ENCODE assay signal across 14 mouse cellular contexts in the genomic region with DNA sequence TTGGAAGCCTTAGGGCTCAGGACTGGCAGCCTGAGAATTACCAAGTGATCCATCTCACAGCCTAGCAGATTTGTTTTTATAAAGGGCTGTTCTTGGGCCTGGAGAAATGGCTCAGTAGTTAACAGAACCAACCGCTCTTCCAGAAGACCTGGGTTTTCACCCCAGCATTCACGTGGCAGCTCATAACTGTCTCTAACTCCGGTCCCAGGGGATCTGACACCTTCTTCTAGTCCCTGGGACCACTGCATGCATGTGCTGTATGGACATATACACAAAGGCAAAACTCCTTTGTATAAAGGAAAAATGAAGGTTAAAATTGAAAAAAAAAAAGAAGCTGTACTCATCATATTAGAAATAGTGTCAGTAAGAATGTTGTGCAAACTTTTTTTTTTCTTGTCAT. TPM values are rescaled to one million over a fixed set of nuclear protein-coding genes. Genes with fewer than 3 reads are reported as not detected.
DNase-seq lines count a peak whose midpoint lies in the region; ATAC-seq lines count a peak whose summit lies in the region.
"Had no signal": no experiment of that assay in that cellular context is flagged by ENCODE, and none has a peak within 500 bp of the region (broad histone marks: within the 10 kb centered on the region; RNA-seq: fewer than 3 reads in every experiment).

No protein-coding gene starts in this region.

- no peaks in the 10 kb centered on the region for H3K4me1 ChIP-seq in neural tube, embryonic 12.5 days
- H3K4me1 ChIP-seq: embryonic facial prominence, embryonic 12.5 days; limb, embryonic 12.5 days; lung, embryonic 15.5 days; midbrain, embryonic 12.5 days; stomach, embryonic 15.5 days had no signal

- no peaks in the 10 kb centered on the region for H3K27me3 ChIP-seq in neural tube, embryonic 12.5 days (replicated peaks)
- H3K27me3 ChIP-seq: embryonic facial prominence, embryonic 12.5 days; limb, embryonic 12.5 days; liver, embryonic 13.5 days; lung, embryonic 15.5 days; midbrain, embryonic 12.5 days; Patski; stomach, embryonic 15.5 days had no signal

- no peaks in the 10 kb centered on the region for H3K36me3 ChIP-seq in neural tube, embryonic 12.5 days
- H3K36me3 ChIP-seq: embryonic facial prominence, embryonic 12.5 days; limb, embryonic 12.5 days; liver, embryonic 13.5 days; lung, embryonic 15.5 days; midbrain, embryonic 12.5 days; stomach, embryonic 15.5 days had no signal

- H3K9ac ChIP-seq in neural tube, embryonic 12.5 days: no peak overlapping the region
- H3K9ac ChIP-seq: embryonic facial prominence, embryonic 12.5 days; limb, embryonic 12.5 days; lung, embryonic 15.5 days; midbrain, embryonic 12.5 days; stomach, embryonic 15.5 days had no signal

- no peak overlapping the region for H3K4me2 ChIP-seq in neural tube, embryonic 12.5 days (replicated peaks)
- H3K4me2 ChIP-seq: embryonic facial prominence, embryonic 12.5 days; limb, embryonic 12.5 days; midbrain, embryonic 12.5 days had no signal

- WGBS in neural tube, embryonic 12.5 days: 75% methylated on average over 3 of the region's 3 CpGs

- no peak for DNase-seq in frontal cortex, postnatal 10 days (ENCODE audit: low spot score in 2 of 2)
- DNase-seq in neural tube, embryonic 10.5 days (ENCODE audit: extremely low spot score, low spot score): no peak
- DNase-seq in thymus, postnatal 14 days: peak; percentile 24
- DNase-seq in thymus, postnatal 0 days (ENCODE audit: low spot score): no peak
- no peak for DNase-seq in embryo, embryonic 10.5 days (ENCODE audit: low spot score)

- no peak overlapping the region for H3K27ac ChIP-seq in neural tube, embryonic 12.5 days
- H3K27ac ChIP-seq: embryonic facial prominence, embryonic 12.5 days; limb, embryonic 12.5 days; liver, embryonic 13.5 days; lung, embryonic 15.5 days; midbrain, embryonic 12.5 days; stomach, embryonic 15.5 days had no signal

- no peaks in the 10 kb centered on the region for H3K9me3 ChIP-seq in neural tube, embryonic 12.5 days
- H3K9me3 ChIP-seq: embryonic facial prominence, embryonic 12.5 days; limb, embryonic 12.5 days; liver, embryonic 13.5 days; lung, embryonic 15.5 days; midbrain, embryonic 12.5 days; stomach, embryonic 15.5 days had no signal

- 0 out of 2 replicates have a peak, but pooled peaks have one; percentile 2 for ATAC-seq in frontal cortex, adult (ENCODE audit: low TSS enrichment)
- peak; percentile 59 for ATAC-seq in neural tube, embryonic 12.5 days (ENCODE audit: low FRiP score, low read depth)

- H3K4me3 ChIP-seq in neural tube, embryonic 12.5 days: no peak overlapping the region
- H3K4me3 ChIP-seq: embryonic facial prominence, embryonic 12.5 days; limb, embryonic 12.5 days; midbrain, embryonic 12.5 days; stomach, embryonic 15.5 days had no signal

RNA-seq across cellular contexts. Expression of a gene that starts 15.6 kb away (rescaled TPM):
- polyA plus RNA-seq in neural tube, embryonic 12.5 days (2016; fragmentation: Nextera tagmentation; extraction: Ambion mirVana): 656 and 680 TPM in 2 replicates
- polyA plus RNA-seq in thymus, postnatal 0 days (2015; fragmentation: Nextera tagmentation; extraction: Ambion mirVana): 1,051 and 1,112 TPM in 2 replicates

RNA-seq across cellular contexts. Expression of a gene that starts 15.8 kb away (rescaled TPM):
- 19.0 and 19.7 TPM in 2 replicates for polyA plus RNA-seq in neural tube, embryonic 12.5 days (2016; fragmentation: Nextera tagmentation; extraction: Ambion mirVana)
- polyA plus RNA-seq in thymus, postnatal 0 days (2015; fragmentation: Nextera tagmentation; extraction: Ambion mirVana): 46.4 and 52.7 TPM in 2 replicates

RNA-seq across cellular contexts. Expression of a gene that starts 23.2 kb away (rescaled TPM):
- polyA plus RNA-seq in neural tube, embryonic 12.5 days (2016; fragmentation: Nextera tagmentation; extraction: Ambion mirVana): 18.4 and 19.1 TPM in 2 replicates
- 15.6 and 20.2 TPM in 2 replicates for polyA plus RNA-seq in thymus, postnatal 0 days (2015; fragmentation: Nextera tagmentation; extraction: Ambion mirVana)

RNA-seq across cellular contexts. Expression of a gene that starts 55.4 kb away (rescaled TPM):
- polyA plus RNA-seq in neural tube, embryonic 12.5 days (2016; fragmentation: Nextera tagmentation; extraction: Ambion mirVana): 0.91 and 0.96 TPM in 2 replicates
- polyA plus RNA-seq in thymus, postnatal 0 days (2015; fragmentation: Nextera tagmentation; extraction: Ambion mirVana): 1.8 and 2.2 TPM in 2 replicates
